Mouse (Mus musculus) 3T3-L1 (cell line): ENCODE measurements around the gene Tnrc6c.

Experiments used
- DNase-seq: peaks from one replicate; pipeline ENCODE4 v3.0.0-alpha.2; 2015; ENCODE audit warnings: low read depth, low spot score

Tnrc6c gene

GRCm38 (mm10) chr11:117653491-117654351, at the start of gene Tnrc6c:
Tnrc6c (plus strand) TSS chr11:117654289.
- peak; percentile 57 for DNase-seq

GRCm38 (mm10) chr11:117606137-117606536, 48.0 kb upstream of the Tnrc6c start:
- DNase-seq: no peak

- DNase-seq: no peak
These were observed 47.4 kb upstream of the Tnrc6c start for GRCm38 (mm10) chr11:117606605-117607203.

- DNase-seq: no peak
These were observed 45.8 kb upstream of the Tnrc6c start for GRCm38 (mm10) chr11:117608141-117608789.

- DNase-seq: no peak
These were observed 45.1 kb upstream of the Tnrc6c start for GRCm38 (mm10) chr11:117608976-117609375.

GRCm38 (mm10) chr11:117610589-117610988, 43.5 kb upstream of the Tnrc6c start:
- no peak for DNase-seq

GRCm38 (mm10) chr11:117611068-117611467, 43.0 kb upstream of the Tnrc6c start:
- no peak for DNase-seq

- DNase-seq: no peak
These were observed 42.2 kb upstream of the Tnrc6c start for GRCm38 (mm10) chr11:117611860-117612259.

GRCm38 (mm10) chr11:117612885-117613284, 41.2 kb upstream of the Tnrc6c start:
- DNase-seq: no peak

- no peak for DNase-seq
These were observed 36.7 kb upstream of the Tnrc6c start for GRCm38 (mm10) chr11:117617368-117617908.

- no peak for DNase-seq
These were observed 35.9 kb upstream of the Tnrc6c start for GRCm38 (mm10) chr11:117618214-117618613.

- no peak for DNase-seq
These were observed 35.3 kb upstream of the Tnrc6c start for GRCm38 (mm10) chr11:117618774-117619173.

GRCm38 (mm10) chr11:117619581-117619980, 34.5 kb upstream of the Tnrc6c start:
- no peak for DNase-seq

- no peak for DNase-seq
These were observed 28.9 kb upstream of the Tnrc6c start for GRCm38 (mm10) chr11:117625196-117625595.

GRCm38 (mm10) chr11:117626557-117626956, 27.5 kb upstream of the Tnrc6c start:
- no peak for DNase-seq

GRCm38 (mm10) chr11:117627060-117627562, 27.0 kb upstream of the Tnrc6c start:
- no peak for DNase-seq

GRCm38 (mm10) chr11:117627746-117628311, 26.3 kb upstream of the Tnrc6c start:
- no peak for DNase-seq

GRCm38 (mm10) chr11:117628312-117628779, 25.7 kb upstream of the Tnrc6c start:
- DNase-seq: peak; percentile 42

- DNase-seq: no peak
These were observed 24.2 kb upstream of the Tnrc6c start for GRCm38 (mm10) chr11:117629865-117630264.

- DNase-seq: peak; percentile 71
These were observed 23.1 kb upstream of the Tnrc6c start for GRCm38 (mm10) chr11:117630868-117631565.

GRCm38 (mm10) chr11:117633310-117633709, 20.8 kb upstream of the Tnrc6c start:
- no peak for DNase-seq
